Mouse (Mus musculus) G1E (cell line): ENCODE measurements around the gene Lsamp.

Source experiments
- CTCF ChIP-seq: IDR thresholded peaks from 2 replicates; pipeline ENCODE4 v1.5.1; 2012; ENCODE audit warnings: low read depth, low read length, inconsistent platforms, mixed read lengths
- GATA1 ChIP-seq: IDR thresholded peaks from 2 replicates; pipeline ENCODE4 v1.6.1; 2012; ENCODE audit warnings: borderline replicate concordance, low read length, inconsistent platforms, mixed read lengths
- POLR2AphosphoS5 ChIP-seq: IDR thresholded peaks from 2 replicates; pipeline ENCODE4 v1.6.1; 2012; ENCODE audit warnings: low read depth, low read length, inconsistent platforms; ENCODE audit not compliant: insufficient replicate concordance
- TAL1 ChIP-seq: conservative IDR thresholded peaks from 2 replicates; pipeline ENCODE4 v1.6.1; 2012; ENCODE audit warnings: low read depth, low read length, inconsistent platforms, mixed read lengths

DNA sequence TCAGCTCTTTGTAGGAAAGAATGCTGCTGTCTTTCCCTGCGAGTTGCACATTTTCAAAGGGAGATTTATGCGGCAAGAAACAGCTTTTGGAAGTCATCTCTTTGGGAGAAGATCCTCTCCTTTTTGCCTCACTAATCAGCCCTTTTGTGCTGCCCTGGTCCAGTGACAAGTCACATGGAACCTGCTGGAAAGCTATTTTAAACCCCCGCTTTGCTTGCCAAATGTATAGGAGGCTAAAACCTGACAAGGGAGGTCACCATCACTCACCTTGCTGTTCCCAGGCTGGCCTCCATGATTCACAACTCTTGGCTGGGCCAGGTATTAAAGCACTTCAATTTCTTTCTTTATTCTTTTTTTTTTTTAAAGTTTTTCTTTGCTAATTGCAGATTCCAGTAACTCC lies 1932.2 kb downstream of the Lsamp start:
- no peak for TF ChIP-seq CTCF
- no peak for TF ChIP-seq GATA1
- TF ChIP-seq TAL1: no peak
- no peak for TF ChIP-seq POLR2AphosphoS5
